Mouse (Mus musculus) G1E-ER4 (cell line): ENCODE data around the gene Plpp7. TPM values are rescaled to one million over a fixed set of nuclear protein-coding genes. Genes with fewer than 3 reads are reported as not detected.

Source experiments
- GATA1 ChIP-seq: IDR thresholded peaks from one replicate; pipeline ENCODE4 v1.8.0; 2012; ENCODE audit warnings: low read length, inconsistent platforms
- polyA plus RNA-seq: library from polyadenylated mRNA; stranded (reverse); fragments of >175 nt; gene quantifications from 2 replicates; pipeline ENCODE4 v1.2.3, GENCODE M21; 2012

Plpp7 gene
- polyA plus RNA-seq, 1 experiment, result 0.12 TPM

DNA sequence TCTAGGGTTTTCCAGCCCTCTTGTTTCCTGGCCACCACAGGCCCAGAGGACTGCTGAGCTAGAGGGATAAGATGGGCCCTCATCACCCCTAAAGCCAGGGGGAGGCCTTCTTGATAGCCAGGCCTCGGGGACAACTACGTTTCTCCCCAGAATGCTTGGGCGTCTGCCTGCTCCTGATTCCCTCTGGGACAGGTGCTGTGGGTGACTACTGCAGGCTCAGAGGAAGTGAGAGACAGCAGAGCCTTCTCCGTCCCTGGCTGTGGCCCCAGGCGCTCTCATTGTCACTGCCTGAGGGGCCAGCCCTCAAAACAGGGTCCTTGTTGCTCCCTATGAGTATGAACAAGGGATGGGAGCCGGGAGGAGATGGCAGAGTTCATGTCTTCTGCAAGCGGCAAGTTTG lies 10.6 kb downstream of the Plpp7 start:
- TF ChIP-seq GATA1, result no peak

DNA sequence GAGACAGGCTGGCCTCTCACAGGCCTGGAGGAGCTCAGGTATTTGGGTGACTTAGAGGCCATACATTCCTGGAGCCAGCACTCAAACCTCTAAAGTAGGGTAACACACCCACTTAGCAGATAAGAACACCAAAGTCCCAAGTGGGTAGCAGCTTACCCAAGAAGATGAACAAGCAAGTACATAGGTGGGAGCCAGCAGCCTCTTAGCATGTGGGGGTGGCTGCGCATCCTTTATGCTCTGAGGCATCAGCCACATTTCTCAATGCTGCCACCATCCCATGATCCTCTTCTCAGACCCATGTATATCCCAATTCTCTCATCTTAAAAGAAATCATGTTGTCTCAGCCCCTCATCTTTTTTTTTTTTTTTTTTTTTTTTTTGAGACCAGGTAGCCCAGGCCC lies 15.9 kb downstream of the Plpp7 start:
- no peak for TF ChIP-seq GATA1

DNA sequence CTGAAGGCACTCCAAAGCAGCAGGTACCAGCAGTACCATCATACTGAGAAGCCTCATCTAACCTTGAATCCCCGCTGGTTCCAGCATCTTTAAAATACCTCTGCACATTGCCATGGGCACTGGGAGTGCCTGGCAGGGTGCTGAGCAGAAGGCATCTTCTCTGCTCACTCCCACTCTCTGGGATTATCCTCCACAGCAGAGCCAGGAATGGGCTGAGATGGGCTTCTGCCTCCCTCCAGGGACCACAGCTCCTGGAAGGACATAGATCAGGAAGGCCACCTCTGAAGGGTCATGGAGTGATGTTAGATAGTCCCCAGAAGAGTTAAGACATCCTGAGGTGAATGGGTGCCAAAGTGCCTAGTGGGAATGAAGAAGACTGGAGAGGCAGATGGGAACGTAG lies 17.2 kb downstream of the Plpp7 start:
- TF ChIP-seq GATA1, result no peak

DNA sequence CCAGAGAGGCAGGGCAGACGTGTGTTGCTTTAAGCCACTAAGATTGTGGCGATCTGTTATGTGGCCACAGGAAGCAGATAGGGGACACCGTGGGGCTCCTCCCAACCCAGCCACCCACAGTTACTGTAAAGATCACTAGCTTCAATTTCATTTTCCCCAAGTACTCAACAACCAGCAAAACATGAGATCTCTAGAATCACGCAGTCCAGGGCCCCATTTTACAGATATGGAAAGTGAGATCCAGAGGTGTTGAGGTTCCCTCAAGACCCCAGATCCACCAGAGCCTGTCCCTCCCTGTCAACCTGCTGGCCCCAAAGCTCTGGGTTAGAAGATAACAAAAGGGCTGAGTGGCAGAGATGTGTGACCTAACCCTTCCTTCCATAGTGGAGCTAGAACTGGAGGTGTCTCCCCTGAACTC lies 20.5 kb downstream of the Plpp7 start:
- TF ChIP-seq GATA1, result no peak

DNA sequence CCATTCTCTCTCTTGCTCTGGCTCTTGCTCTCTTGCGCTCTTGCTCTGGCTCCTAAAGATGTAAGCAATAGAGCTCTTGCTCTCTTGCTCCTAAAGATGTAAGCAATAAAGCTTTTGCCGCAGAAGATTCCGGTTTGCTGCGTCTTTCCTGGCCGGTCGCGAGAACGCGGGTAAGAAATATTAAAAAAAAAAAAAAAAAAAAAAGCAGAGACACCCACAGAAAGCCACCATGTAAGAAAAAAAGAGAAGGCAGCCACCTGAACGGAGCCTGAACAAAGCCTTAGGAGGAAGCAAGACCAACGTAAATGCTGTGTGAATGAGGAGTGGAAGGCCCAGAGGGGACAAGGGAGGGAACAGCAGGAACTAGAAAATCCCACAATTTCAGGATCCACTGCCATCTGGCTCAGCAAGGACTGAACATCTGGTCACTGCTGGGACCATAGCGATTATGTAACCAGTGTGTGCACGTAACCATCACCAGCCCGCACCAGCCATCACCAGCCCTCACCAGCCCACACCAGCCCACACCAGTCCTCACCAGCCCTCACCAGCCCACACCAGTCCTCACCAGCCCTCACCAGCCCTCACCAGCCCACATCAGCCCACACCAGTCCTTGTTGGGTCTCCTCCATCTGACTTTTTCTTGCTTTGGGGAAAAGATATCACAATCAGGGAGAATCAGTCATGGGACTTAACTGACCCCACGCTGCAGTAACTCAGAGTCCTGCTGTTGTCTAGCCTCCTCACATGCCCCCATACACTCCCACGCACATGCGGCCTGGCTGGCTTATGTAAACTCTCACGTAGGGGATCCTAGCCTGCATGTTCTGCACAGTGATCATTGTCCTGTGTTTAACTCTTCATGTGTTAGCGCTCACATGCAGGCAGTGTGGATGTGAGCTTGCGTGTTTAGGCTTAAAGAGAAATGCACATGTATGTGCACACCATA lies 24.7 kb downstream of the Plpp7 start:
- no peak for TF ChIP-seq GATA1

DNA sequence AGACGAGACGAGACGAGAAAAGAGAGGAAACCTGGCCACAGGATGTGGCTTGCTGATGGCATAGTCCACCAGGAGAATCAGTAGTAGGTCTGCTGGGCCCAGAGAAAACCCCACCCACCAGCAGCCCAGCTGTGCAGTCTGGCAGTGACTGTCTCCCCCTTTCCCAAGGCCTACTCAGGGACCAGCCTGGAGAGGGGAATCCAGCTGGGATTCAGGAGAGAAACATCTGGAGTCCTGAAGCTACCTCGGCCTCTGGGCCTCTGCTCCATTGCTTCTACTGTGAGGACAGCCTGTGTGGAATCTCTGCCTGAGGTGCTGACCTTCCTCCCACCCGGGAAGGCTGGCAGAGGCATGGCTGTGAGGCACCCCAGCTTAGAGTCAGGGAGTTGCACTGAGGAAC lies 25.8 kb downstream of the Plpp7 start:
- no peak for TF ChIP-seq GATA1

DNA sequence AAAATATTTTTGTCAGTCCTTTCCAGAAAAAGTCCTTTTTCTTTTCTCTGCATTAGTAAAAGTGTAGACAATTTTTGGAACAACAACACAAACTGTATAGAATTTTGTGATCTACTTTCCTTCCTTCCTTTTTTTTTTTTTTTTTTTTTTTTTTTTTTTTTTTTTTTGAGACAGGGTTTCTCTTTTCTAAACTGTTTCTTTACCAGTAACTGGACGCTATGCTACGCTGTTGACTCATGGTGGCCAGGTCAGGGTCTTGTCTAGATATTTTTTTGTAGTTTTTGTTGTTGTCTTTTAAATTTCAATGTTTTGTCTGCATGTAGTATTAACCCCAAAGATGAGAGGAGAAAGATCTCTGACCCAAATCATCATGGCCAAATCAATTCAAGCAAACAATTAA lies 26.5 kb downstream of the Plpp7 start:
- no peak for TF ChIP-seq GATA1

DNA sequence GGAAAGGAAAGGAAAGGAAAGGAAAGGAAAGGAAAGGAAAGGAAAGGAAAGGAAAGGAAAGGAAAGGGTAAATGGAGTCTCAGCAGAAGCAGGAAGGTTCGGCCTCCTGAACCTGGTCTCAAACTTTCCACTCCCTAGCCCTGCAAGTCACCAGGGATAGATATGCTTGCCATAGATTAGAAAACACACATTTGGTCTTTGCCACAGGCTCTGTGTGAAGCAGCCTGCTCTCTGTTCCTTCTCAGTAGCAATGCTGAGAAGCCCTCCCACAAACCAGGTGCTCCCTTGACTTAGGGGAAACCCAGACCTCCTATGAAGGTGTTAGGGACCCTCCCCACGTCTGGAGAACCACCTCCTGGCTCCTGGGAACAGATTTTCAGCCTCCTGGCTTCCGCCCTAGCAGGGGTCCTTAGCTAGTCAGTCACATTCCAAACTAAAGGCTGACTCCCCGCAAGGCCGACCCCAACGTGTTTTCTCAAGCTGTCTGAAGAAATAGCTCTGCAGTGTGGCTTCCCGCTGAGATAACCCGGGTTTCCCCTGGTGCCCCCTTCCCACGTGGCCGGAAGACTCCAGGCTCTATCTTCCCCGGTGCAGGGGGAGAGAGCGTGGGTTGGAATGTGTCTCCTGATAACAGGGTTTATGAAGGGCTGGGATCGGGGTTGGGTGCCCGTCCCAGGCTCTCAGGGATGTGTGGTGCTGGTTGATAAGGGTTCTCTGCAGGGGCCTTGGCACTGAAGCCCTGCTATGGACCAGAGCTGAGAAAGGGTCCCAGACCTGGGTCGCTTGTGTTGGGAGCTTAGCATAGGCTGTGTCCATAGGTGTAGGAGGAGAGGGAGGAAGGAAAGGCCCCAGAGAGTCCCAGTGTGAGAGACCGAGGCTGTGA lies 32.6 kb downstream of the Plpp7 start:
- TF ChIP-seq GATA1, result peak; percentile 90

DNA sequence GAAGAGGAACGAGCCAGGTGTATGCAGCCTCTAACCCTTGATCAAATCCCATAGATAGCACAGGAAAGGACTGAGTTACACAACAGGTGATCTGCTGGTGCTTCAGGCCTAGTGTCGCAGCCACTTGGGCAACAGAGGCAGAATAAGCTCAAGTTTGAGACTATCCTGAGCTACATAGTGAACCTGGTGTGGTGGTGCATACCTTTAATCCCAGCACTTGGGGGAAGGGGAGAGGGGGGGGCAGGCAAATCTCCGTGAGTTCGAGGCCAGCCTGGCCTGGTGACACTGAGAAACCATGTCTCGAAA lies 33.2 kb downstream of the Plpp7 start:
- TF ChIP-seq GATA1, result no peak

DNA sequence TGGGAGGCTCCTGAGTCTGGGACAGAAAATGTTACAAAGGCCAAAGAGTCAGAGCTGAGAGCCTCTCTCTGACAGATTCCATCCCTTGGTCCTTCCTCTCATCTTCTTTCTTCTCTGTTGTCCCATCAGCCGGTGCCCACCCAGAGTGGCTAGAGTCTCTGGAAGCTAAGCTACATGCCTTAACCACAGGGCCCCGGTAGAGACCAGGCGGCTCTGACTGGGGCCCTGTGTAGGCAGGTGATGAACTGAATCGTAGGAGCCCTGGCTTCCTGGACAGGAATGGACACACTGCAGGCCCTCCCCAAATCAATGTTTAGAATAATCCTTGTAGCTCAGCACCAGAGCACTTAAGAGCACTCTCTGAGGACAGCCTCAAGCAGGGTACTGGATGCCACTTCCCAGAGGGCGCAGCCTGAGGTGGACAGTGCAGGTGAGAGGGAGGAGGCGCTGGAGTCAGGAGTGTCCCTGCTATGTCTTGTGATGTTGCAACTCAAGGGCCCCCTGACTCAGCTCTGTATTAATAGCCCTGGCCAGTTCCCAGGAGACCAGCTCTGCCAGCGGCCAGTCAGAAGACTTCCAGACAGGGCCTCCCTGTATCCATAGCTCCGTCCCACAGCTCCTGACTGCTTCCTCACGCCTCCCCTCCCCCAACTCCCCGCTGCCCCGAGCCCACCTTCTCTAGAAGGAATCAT lies 34.2 kb downstream of the Plpp7 start:
- no peak for TF ChIP-seq GATA1

DNA sequence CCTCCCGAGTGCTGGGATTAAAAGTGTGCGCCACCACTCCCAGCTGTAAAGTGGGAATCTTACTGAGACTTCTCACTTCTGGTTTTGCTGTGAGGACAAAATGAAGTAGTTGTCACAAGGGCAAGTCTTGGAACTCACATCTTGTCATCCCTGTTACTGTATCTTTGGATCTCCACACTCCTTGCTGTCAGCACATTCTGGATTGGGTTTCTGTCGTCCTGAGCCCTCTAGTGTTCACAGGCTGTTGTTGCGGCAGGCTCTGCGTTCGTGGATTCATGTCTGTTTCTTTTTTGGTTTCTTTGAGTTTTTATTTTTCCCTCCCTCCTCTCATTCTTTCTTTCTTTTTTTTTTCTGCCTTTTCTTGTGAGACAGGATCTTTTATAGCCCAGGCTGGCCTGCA lies 35.1 kb downstream of the Plpp7 start:
- no peak for TF ChIP-seq GATA1

DNA sequence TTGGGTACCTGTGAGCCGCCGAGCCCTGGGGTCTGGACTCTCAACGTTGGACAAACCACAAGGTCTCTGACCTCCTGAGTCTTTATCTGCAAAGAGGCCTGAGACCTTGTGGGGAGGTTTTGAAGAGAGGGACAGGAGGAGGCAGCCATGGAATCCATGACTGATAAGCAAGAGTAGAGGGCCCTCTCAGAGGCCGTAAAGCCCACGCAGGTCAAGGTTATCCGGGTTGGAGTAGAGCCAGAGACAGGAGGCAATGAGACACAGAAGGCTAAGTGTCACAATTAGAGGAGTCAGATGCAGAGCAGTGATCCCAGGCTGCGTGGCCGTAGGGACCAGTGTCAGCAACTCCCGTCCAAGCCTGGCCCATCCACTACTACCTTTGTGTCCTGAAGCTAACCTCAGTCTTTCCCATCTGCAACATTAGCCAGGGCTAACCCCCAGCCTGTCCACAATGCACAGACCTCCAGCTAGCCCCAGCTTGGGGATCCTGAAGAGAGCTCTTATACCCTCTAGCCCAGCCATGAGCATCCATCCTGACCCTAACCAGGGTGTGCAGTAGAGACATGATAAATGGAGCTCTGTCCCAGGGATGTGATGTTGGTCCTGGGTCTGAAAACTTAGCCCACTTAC lies 36.0 kb downstream of the Plpp7 start:
- no peak for TF ChIP-seq GATA1

DNA sequence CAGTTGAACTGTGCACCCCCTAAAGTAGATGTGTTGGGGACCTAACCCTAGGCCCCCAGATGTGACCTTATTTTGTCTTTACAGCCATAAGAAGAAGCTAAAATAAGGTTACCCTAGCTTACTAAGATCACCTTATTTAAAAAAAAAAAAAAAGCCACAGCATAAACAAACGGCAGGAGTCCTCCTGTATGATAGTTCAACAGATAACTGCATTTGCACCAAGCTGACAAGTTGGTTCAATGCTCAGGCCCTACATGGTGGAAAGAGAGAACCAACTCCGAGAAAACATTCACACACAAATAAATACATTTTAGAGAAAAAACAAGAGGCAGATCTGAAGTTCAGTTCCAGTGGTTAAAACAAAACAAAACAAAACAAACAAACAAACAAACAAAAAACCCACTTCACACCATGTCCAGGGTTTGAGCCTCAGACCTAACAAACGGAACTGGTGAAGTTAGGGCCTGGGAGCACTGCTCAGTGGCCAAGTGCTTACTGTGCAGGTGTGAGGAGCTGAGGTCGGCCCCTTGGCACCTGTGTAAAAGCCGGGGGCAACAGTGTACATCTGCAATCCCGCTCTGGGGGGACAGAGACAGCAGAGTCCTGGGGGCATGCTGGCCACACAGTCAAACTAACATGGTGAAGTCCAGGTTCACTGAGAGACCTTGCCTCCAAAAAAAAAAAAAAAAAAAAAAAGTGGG lies 36.7 kb downstream of the Plpp7 start:
- no peak for TF ChIP-seq GATA1

DNA sequence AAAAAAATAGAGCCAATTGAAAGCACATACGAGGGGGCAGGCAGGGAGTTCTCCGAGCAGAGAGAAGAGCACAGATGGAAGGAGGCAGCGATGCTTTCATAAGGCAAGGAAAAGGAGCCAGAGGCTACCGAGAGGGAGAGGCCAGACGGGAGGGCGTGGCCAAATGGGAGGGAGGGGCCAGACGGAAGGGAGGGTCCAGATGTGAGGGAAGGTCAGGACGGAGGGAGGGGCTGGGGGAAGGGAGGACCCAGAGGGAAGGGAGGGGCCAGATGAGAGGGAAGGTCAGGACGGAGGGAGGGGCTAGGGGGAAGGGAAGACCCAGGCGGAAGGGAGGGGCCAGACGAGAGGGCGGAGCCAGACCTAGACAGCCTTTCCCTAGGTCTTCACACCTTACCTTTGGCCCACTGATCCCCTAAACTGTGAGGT lies 37.3 kb downstream of the Plpp7 start:
- no peak for TF ChIP-seq GATA1

DNA sequence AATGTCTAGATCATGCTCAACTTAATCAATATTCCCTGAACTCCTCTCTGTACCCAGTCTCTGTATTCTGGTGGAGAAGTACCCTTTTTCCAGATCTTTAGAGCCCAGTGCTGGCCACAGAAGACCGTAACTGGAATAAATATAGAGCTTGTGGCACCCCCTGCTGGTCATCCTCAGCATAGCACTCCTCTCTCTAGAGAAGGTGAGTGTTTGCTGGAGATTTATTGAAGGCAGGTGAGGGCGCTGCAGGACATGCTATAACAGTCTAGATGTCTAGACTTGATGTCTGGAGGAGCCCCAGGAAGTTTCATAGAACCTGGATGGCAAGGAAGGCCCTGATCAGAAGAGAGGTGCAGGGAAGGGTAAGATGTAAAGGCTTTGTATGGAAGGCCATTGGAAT lies 38.7 kb downstream of the Plpp7 start:
- no peak for TF ChIP-seq GATA1
